8 mouse cellular contexts compared by ENCODE assay signal in genomic region chr17:86329273-86330075, GRCm38 (mm10).
A peak's percentile ranks its signal among the peaks of the same experiment; 100 is the strongest.
DNase-seq lines count a peak whose midpoint lies in the region; ATAC-seq and TF ChIP-seq lines count a peak whose summit lies in the region.

No protein-coding gene starts in this region.

- TF ChIP-seq CTCF in cerebellum, adult 2 months (IDR thresholded peaks at IDR 0.05; ENCODE audit: borderline replicate concordance, insufficient read depth, low read depth, low read length): no peak

- H3K9ac ChIP-seq in kidney, embryonic 14.5 days (ENCODE audit: low read depth, low read length): peak overlapping the region; percentile 23; the same call in 1 of the 2 replicates
- no peak overlapping the region for H3K9ac ChIP-seq in embryonic facial prominence, embryonic 12.5 days
- H3K9ac ChIP-seq in intestine, embryonic 16.5 days (ENCODE audit: low read depth, low read length): peak overlapping the region; percentile 27; the same call in 1 of the 2 replicates
- no peak overlapping the region for H3K9ac ChIP-seq in neural tube, embryonic 13.5 days

- TF ChIP-seq POLR2A in cerebellum, adult 2 months (IDR thresholded peaks at IDR 0.05; ENCODE audit: borderline replicate concordance, insufficient read depth, low read length): no peak

- no peaks in the 10 kb centered on the region for H3K27me3 ChIP-seq in kidney, embryonic 14.5 days (ENCODE audit: control insufficient read depth, insufficient read depth, low read length)
- H3K27me3 ChIP-seq in embryonic facial prominence, embryonic 12.5 days: no peaks in the 10 kb centered on the region
- H3K27me3 ChIP-seq in intestine, embryonic 16.5 days (replicated peaks; ENCODE audit: control insufficient read depth, insufficient read depth, low read length): no peaks in the 10 kb centered on the region
- H3K27me3 ChIP-seq in neural tube, embryonic 13.5 days: no peaks in the 10 kb centered on the region
- H3K27me3 ChIP-seq in cerebellum, adult 2 months (ENCODE audit: control insufficient read depth, insufficient read depth, low read length): no peaks in the 10 kb centered on the region

- peaks cover 42% of the 10 kb centered on the region for H3K4me1 ChIP-seq in kidney, embryonic 14.5 days (ENCODE audit: control insufficient read depth, insufficient read depth, low read length)
- peaks cover 42% of the 10 kb centered on the region for H3K4me1 ChIP-seq in embryonic facial prominence, embryonic 12.5 days
- H3K4me1 ChIP-seq in intestine, embryonic 16.5 days (ENCODE audit: control insufficient read depth, insufficient read depth, low read length): peaks cover 37% of the 10 kb centered on the region
- H3K4me1 ChIP-seq in neural tube, embryonic 13.5 days (replicated peaks): peaks cover 57% of the 10 kb centered on the region
- peaks cover 39% of the 10 kb centered on the region for H3K4me1 ChIP-seq in cerebellum, adult 2 months (ENCODE audit: control insufficient read depth, insufficient read depth, low read length)

- no peak overlapping the region for H3K4me3 ChIP-seq in kidney, embryonic 14.5 days (ENCODE audit: low read length)
- H3K4me3 ChIP-seq in embryonic facial prominence, embryonic 12.5 days: no peak overlapping the region
- H3K4me3 ChIP-seq in intestine, embryonic 16.5 days (ENCODE audit: low read length): peak overlapping the region; percentile 2; the same call in 1 of the 2 replicates
- H3K4me3 ChIP-seq in neural tube, embryonic 13.5 days: no peak overlapping the region
- H3K4me3 ChIP-seq in cerebellum, adult 2 months (replicated peaks; ENCODE audit: insufficient read depth, low read depth, low read length): no peak overlapping the region

- peak overlapping the region; percentile 31; the same call in 1 of the 2 replicates for H3K4me2 ChIP-seq in kidney, embryonic 14.5 days (replicated peaks; ENCODE audit: low read depth, low read length)
- peak overlapping the region; percentile 38 for H3K4me2 ChIP-seq in embryonic facial prominence, embryonic 12.5 days (replicated peaks)
- H3K4me2 ChIP-seq in intestine, embryonic 16.5 days (ENCODE audit: low read depth, low read length): peak overlapping the region; percentile 46
- H3K4me2 ChIP-seq in neural tube, embryonic 13.5 days: peak overlapping the region; percentile 19; the same call in 1 of the 2 replicates

- H3K9me3 ChIP-seq in kidney, embryonic 14.5 days (ENCODE audit: control insufficient read depth, low read length): no peaks in the 10 kb centered on the region
- H3K9me3 ChIP-seq in embryonic facial prominence, embryonic 12.5 days: 0 out of 2 replicates have a peak, but pooled peaks cover 3% of the 10 kb centered on the region
- H3K9me3 ChIP-seq in intestine, embryonic 16.5 days (ENCODE audit: control insufficient read depth, low read length): no peaks in the 10 kb centered on the region
- H3K9me3 ChIP-seq in neural tube, embryonic 13.5 days: no peaks in the 10 kb centered on the region

- ATAC-seq in kidney, embryonic 14.5 days (ENCODE audit: low FRiP score, low TSS enrichment): peak; percentile 21
- ATAC-seq in embryonic facial prominence, embryonic 12.5 days (ENCODE audit: insufficient number of reproducible peaks, insufficient read depth, low FRiP score, low TSS enrichment): no peak
- ATAC-seq in intestine, embryonic 16.5 days: peak; percentile 48; the same call in 1 of the 2 replicates
- peak; percentile 60; the same call in 1 of the 2 replicates for ATAC-seq in neural tube, embryonic 13.5 days (ENCODE audit: low read depth)

- peak overlapping the region; percentile 71; the same call in 1 of the 2 replicates for H3K27ac ChIP-seq in kidney, embryonic 14.5 days (ENCODE audit: low read depth, low read length)
- H3K27ac ChIP-seq in embryonic facial prominence, embryonic 12.5 days: peak overlapping the region; percentile 43
- no peak overlapping the region for H3K27ac ChIP-seq in intestine, embryonic 16.5 days (ENCODE audit: low read length)
- H3K27ac ChIP-seq in neural tube, embryonic 13.5 days (replicated peaks): peak overlapping the region; percentile 87
- no peak overlapping the region for H3K27ac ChIP-seq in cerebellum, adult 2 months (ENCODE audit: insufficient read depth, low read length)

- WGBS in kidney, embryonic 14.5 days: 13% methylated on average over 16 of the region's 16 CpGs
- WGBS in embryonic facial prominence, embryonic 12.5 days: 13% methylated on average over 16 of the region's 16 CpGs
- 14% methylated on average over 16 of the region's 16 CpGs for WGBS in intestine, embryonic 16.5 days
- WGBS in neural tube, embryonic 13.5 days: 36% methylated on average over 16 of the region's 16 CpGs
- WGBS in cerebellum, adult 2 months: 70% methylated on average over 16 of the region's 16 CpGs

- H3K36me3 ChIP-seq in kidney, embryonic 14.5 days (ENCODE audit: control insufficient read depth, insufficient read depth, low read length): no peaks in the 10 kb centered on the region
- H3K36me3 ChIP-seq in embryonic facial prominence, embryonic 12.5 days: no peaks in the 10 kb centered on the region
- no peaks in the 10 kb centered on the region for H3K36me3 ChIP-seq in intestine, embryonic 16.5 days (ENCODE audit: control insufficient read depth, insufficient read depth, low read length)
- H3K36me3 ChIP-seq in neural tube, embryonic 13.5 days: no peaks in the 10 kb centered on the region

- no peak for DNase-seq in kidney, adult 11 months
- DNase-seq in right cerebral cortex, postnatal 36 days (ENCODE audit: low spot score in 2 of 2): no peak
- no peak for DNase-seq in cerebellum, adult 2 months
- no peak for DNase-seq in layer of hippocampus, adult 18-20 months (ENCODE audit: low spot score in 2 of 2)

Comparison
In these comparisons a context has a peak if more than half of its experiments do, and no peak if none do; other contexts are left out.
1. H3K27ac ChIP-seq: peak in kidney, embryonic 14.5 days (single experiment), embryonic facial prominence, embryonic 12.5 days (single experiment) and neural tube, embryonic 13.5 days (single experiment); none in intestine, embryonic 16.5 days (single experiment) and cerebellum, adult 2 months (single experiment).
2. H3K9ac ChIP-seq: peak in kidney, embryonic 14.5 days (single experiment) and intestine, embryonic 16.5 days (single experiment); none in embryonic facial prominence, embryonic 12.5 days (single experiment) and neural tube, embryonic 13.5 days (single experiment).
3. Peak in every context shown above with its lines, with median percentiles within 50 percentile points of each other: H3K4me2 ChIP-seq.